In genomic region chr12:53061466-53062124, GRCm38 (mm10) we compare ENCODE assay signal across 10 mouse cellular contexts.
DNase-seq lines count a peak whose midpoint lies in the region; ATAC-seq and TF ChIP-seq lines count a peak whose summit lies in the region.
"Had no signal": no experiment of that assay in that cellular context is flagged by ENCODE, and none has a peak within 500 bp of the region (broad histone marks: within the 10 kb centered on the region; RNA-seq: fewer than 3 reads in every experiment).

No protein-coding gene starts in this region.

- H3K4me3 ChIP-seq in ES-Bruce4 (ENCODE audit: low read depth, low read length), result no peak overlapping the region
- no peak overlapping the region for H3K4me3 ChIP-seq in forebrain, embryonic 15.5 days
- no peak overlapping the region for H3K4me3 ChIP-seq in midbrain, embryonic 14.5 days (replicated peaks; ENCODE audit: low read depth, low read length)
- no peak overlapping the region for H3K4me3 ChIP-seq in thymus, adult 2 months (ENCODE audit: control insufficient read depth, insufficient read depth, low read length)

- H3K4me2 ChIP-seq in forebrain, embryonic 15.5 days (replicated peaks), result no peak overlapping the region
- H3K4me2 ChIP-seq in midbrain, embryonic 14.5 days (ENCODE audit: low read length), result 0 out of 2 replicates have a peak overlapping the region, but pooled peaks have one; percentile 13

- peak; percentile 33 for DNase-seq in ZHBTc4 (ENCODE audit: low read depth, low spot score)
- peak; percentile 74 for DNase-seq in midbrain, embryonic 14.5 days
- no peak for DNase-seq in cerebellum, postnatal 25 days
- no peak for DNase-seq in thymus, adult 2 months
- DNase-seq in right cerebral cortex, adult 2 months (ENCODE audit: low spot score in 2 of 2), result no peak
- DNase-seq: kidney, adult 18-20 months; lung, adult 2 months; right cerebral cortex, postnatal 4 days had no signal

- H3K36me3 ChIP-seq in ES-Bruce4 (ENCODE audit: control insufficient read depth, insufficient read depth, low read length, poor library complexity, severe bottlenecking), result no peaks in the 10 kb centered on the region
- H3K36me3 ChIP-seq in forebrain, embryonic 15.5 days, result no peaks in the 10 kb centered on the region
- H3K36me3 ChIP-seq in midbrain, embryonic 14.5 days (ENCODE audit: control insufficient read depth, insufficient read depth, low read length), result no peaks in the 10 kb centered on the region
- H3K36me3 ChIP-seq in thymus, adult 2 months (ENCODE audit: control insufficient read depth, insufficient read depth, low read length), result no peaks in the 10 kb centered on the region

- WGBS in forebrain, embryonic 15.5 days, result 4% methylated on average over 7 of the region's 7 CpGs
- 2% methylated on average over 7 of the region's 7 CpGs for WGBS in midbrain, embryonic 14.5 days
- WGBS in thymus, adult 2 months, result 75% methylated on average over 7 of the region's 7 CpGs

- peak; percentile 51; the same call in 1 of the 2 replicates for ATAC-seq in forebrain, embryonic 15.5 days (replicated peaks)
- ATAC-seq in midbrain, embryonic 14.5 days (ENCODE audit: low FRiP score, low TSS enrichment), result peak; percentile 46; the same call in 1 of the 2 replicates

- no peak for TF ChIP-seq CTCF in ES-Bruce4 (IDR thresholded peaks at IDR 0.05; ENCODE audit: low read depth, low read length)
- TF ChIP-seq CTCF in thymus, adult 2 months (IDR thresholded peaks at IDR 0.05; ENCODE audit: borderline replicate concordance, control insufficient read depth, extremely low read depth, insufficient read depth, low read length, poor library complexity), result no peak

- no peaks in the 10 kb centered on the region for H3K27me3 ChIP-seq in ES-Bruce4 (ENCODE audit: control insufficient read depth, insufficient read depth, low read length, poor library complexity, severe bottlenecking)
- H3K27me3 ChIP-seq in forebrain, embryonic 15.5 days, result no peaks in the 10 kb centered on the region
- H3K27me3 ChIP-seq in midbrain, embryonic 14.5 days (ENCODE audit: control insufficient read depth, insufficient read depth, low read length), result no peaks in the 10 kb centered on the region
- no peaks in the 10 kb centered on the region for H3K27me3 ChIP-seq in thymus, adult 2 months (ENCODE audit: control insufficient read depth, insufficient read depth, low read length)

- TF ChIP-seq EP300 in ES-Bruce4 (IDR thresholded peaks at IDR 0.05; ENCODE audit: insufficient read depth, low read depth, low read length), result 0 out of 2 replicates have a peak, but pooled peaks have one; percentile 51

- no peak overlapping the region for H3K9ac ChIP-seq in ES-Bruce4 (ENCODE audit: low read depth, poor library complexity, severe bottlenecking)
- H3K9ac ChIP-seq in forebrain, embryonic 15.5 days (replicated peaks), result no peak overlapping the region
- H3K9ac ChIP-seq in midbrain, embryonic 14.5 days (replicated peaks; ENCODE audit: low read length), result no peak overlapping the region

- H3K9me3 ChIP-seq in ES-Bruce4 (replicated peaks; ENCODE audit: control insufficient read depth, insufficient read depth, low read length, poor library complexity, severe bottlenecking), result no peaks in the 10 kb centered on the region
- no peaks in the 10 kb centered on the region for H3K9me3 ChIP-seq in forebrain, embryonic 15.5 days
- H3K9me3 ChIP-seq in midbrain, embryonic 14.5 days (ENCODE audit: control insufficient read depth, low read length), result no peaks in the 10 kb centered on the region

- no peak for TF ChIP-seq POLR2A in ES-Bruce4 (IDR thresholded peaks at IDR 0.05; ENCODE audit: insufficient read depth, low read length)
- TF ChIP-seq POLR2A in thymus, adult 2 months (IDR thresholded peaks at IDR 0.05; ENCODE audit: control insufficient read depth, extremely low read depth, insufficient read depth, low read length, poor library complexity), result no peak

- H3K27ac ChIP-seq in ES-Bruce4 (ENCODE audit: insufficient read depth, low read length), result no peak overlapping the region
- 0 out of 2 replicates have a peak overlapping the region, but pooled peaks have one; percentile 1 for H3K27ac ChIP-seq in forebrain, embryonic 15.5 days (replicated peaks)
- peak overlapping the region; percentile 60 for H3K27ac ChIP-seq in midbrain, embryonic 14.5 days (replicated peaks; ENCODE audit: low read depth, low read length)
- H3K27ac ChIP-seq in thymus, adult 2 months (ENCODE audit: control insufficient read depth, insufficient read depth, low read length), result no peak overlapping the region

- peaks cover 2% of the 10 kb centered on the region for H3K4me1 ChIP-seq in ES-Bruce4 (ENCODE audit: control insufficient read depth, insufficient read depth, low read length)
- H3K4me1 ChIP-seq in forebrain, embryonic 15.5 days, result peaks cover 62% of the 10 kb centered on the region
- H3K4me1 ChIP-seq in midbrain, embryonic 14.5 days (ENCODE audit: control insufficient read depth, insufficient read depth, low read length), result peaks cover 49% of the 10 kb centered on the region
- H3K4me1 ChIP-seq in thymus, adult 2 months (replicated peaks; ENCODE audit: control insufficient read depth, insufficient read depth, low read length), result no peaks in the 10 kb centered on the region

Comparison
In these comparisons a context has a peak if more than half of its experiments do, and no peak if none do; other contexts are left out.
1. H3K27ac ChIP-seq: peak in forebrain, embryonic 15.5 days (single experiment) and midbrain, embryonic 14.5 days (single experiment); none in ES-Bruce4 (single experiment) and thymus, adult 2 months (single experiment).
2. DNase-seq: peak in ZHBTc4 (single experiment) and midbrain, embryonic 14.5 days (single experiment); none in cerebellum, postnatal 25 days (0 of 2), thymus, adult 2 months (single experiment) and right cerebral cortex, adult 2 months (0 of 2).